Mouse (Mus musculus) adrenal gland, adult 2 months (tissue): Measurements from ENCODE around the gene Tie1. TPM values are rescaled to one million over a fixed set of nuclear protein-coding genes. Genes with fewer than 3 reads are reported as not detected.

Experiments
- polyA plus RNA-seq: library from polyadenylated mRNA; depleted of rRNA; stranded (reverse); fragments of >200 nt; gene quantifications from 2 replicates; pipeline ENCODE4 v1.2.3, GENCODE M21; 2012; rRNA removed
- total RNA-seq, 2 experiments: library from RNA; stranded (reverse); gene quantifications; 2 replicates each; pipeline ENCODE4 v1.2.3; 2021

The Tie1 gene
- total and polyA plus RNA-seq, 3 experiments = 30.3 to 78.4 (median 52.5) TPM

Other genes with a start within 250 kb of the Tie1 start
- 10 to 100 TPM; 34.9 to 87.8 TPM for gene Ptprf, start 198.7 kb downstream of the Tie1 start, total RNA-seq
- gene Ptprf, start 198.7 kb downstream of the Tie1 start, polyA plus RNA-seq = 43.2 and 43.3 TPM in 2 replicates
- gene Szt2, start 80.8 kb downstream of the Tie1 start, total RNA-seq = 10 to 100 TPM; 17.1 to 18.0 TPM
- 36.6 and 39.7 TPM in 2 replicates for gene Szt2, start 80.8 kb downstream of the Tie1 start, polyA plus RNA-seq
- gene Med8, start 80.7 kb downstream of the Tie1 start, total RNA-seq = 10 to 100 TPM; 55.6 to 68.1 TPM
- gene Med8, start 80.7 kb downstream of the Tie1 start, polyA plus RNA-seq = 10.6 and 12.1 TPM in 2 replicates
- 100 to 1,000 TPM in 1 of 2 experiments, 10 to 100 TPM in 1; 81.0 to 123 TPM for gene Elovl1, start 62.0 kb downstream of the Tie1 start, total RNA-seq
- gene Elovl1, start 62.0 kb downstream of the Tie1 start, polyA plus RNA-seq = 158 and 228 TPM in 2 replicates
- gene Cdc20, start 52.7 kb downstream of the Tie1 start, total RNA-seq = 1 to 10 TPM; 3.6 to 4.5 TPM
- 6.9 and 8.1 TPM in 2 replicates for gene Cdc20, start 52.7 kb downstream of the Tie1 start, polyA plus RNA-seq
- under 1 TPM in 1 of 2 experiments, not detected in 1; 0.17 TPM for gene Mpl, start 32.5 kb downstream of the Tie1 start, total RNA-seq
- gene Mpl, start 32.5 kb downstream of the Tie1 start, polyA plus RNA-seq = 0.04 TPM in 1 of 2 replicates, not detected in the other
- not detected for gene 2610528J11Rik, start 36.9 kb upstream of the Tie1 start, total RNA-seq
- gene 2610528J11Rik, start 36.9 kb upstream of the Tie1 start, polyA plus RNA-seq = not detected in 2 replicates
- under 1 TPM in 1 of 2 experiments, not detected in 1; 0.21 TPM for gene Tmem125, start 54.0 kb upstream of the Tie1 start, total RNA-seq
- 0.17 and 0.33 TPM in 2 replicates for gene Tmem125, start 54.0 kb upstream of the Tie1 start, polyA plus RNA-seq
- under 1 TPM in 1 of 2 experiments, not detected in 1; 0.06 TPM for gene Cfap57, start 130.7 kb upstream of the Tie1 start, total RNA-seq
- gene Cfap57, start 130.7 kb upstream of the Tie1 start, polyA plus RNA-seq = not detected in 2 replicates
- 10 to 100 TPM; 78.5 to 82.0 TPM for gene Ebna1bp2, start 130.7 kb upstream of the Tie1 start, total RNA-seq
- 6.1 and 10.3 TPM in 2 replicates for gene Ebna1bp2, start 130.7 kb upstream of the Tie1 start, polyA plus RNA-seq
- not detected for gene Olfr62, start 168.9 kb upstream of the Tie1 start, total RNA-seq
- not detected in 2 replicates for gene Olfr62, start 168.9 kb upstream of the Tie1 start, polyA plus RNA-seq
- not detected for gene Olfr1342, start 202.7 kb upstream of the Tie1 start, total RNA-seq
- gene Olfr1342, start 202.7 kb upstream of the Tie1 start, polyA plus RNA-seq = not detected in 2 replicates
- gene Olfr1341, start 213.5 kb upstream of the Tie1 start, total RNA-seq = not detected
- not detected in 2 replicates for gene Olfr1341, start 213.5 kb upstream of the Tie1 start, polyA plus RNA-seq
- gene Olfr1340, start 230.1 kb upstream of the Tie1 start, total RNA-seq = not detected
- gene Olfr1340, start 230.1 kb upstream of the Tie1 start, polyA plus RNA-seq = not detected in 2 replicates
- not detected for gene Olfr1339, start 242.1 kb upstream of the Tie1 start, total RNA-seq
- not detected in 2 replicates for gene Olfr1339, start 242.1 kb upstream of the Tie1 start, polyA plus RNA-seq